23 mouse cellular contexts compared by ENCODE assay signal in genomic region chr6:98240561-98241272, GRCm38 (mm10).
A peak's percentile ranks its signal among the peaks of the same experiment; 100 is the strongest.
DNase-seq lines count a peak whose midpoint lies in the region; ATAC-seq and TF ChIP-seq lines count a peak whose summit lies in the region.
"Had no signal": no experiment of that assay in that cellular context is flagged by ENCODE, and none has a peak within 500 bp of the region (broad histone marks: within the 10 kb centered on the region; RNA-seq: fewer than 3 reads in every experiment).

No protein-coding gene starts in this region.

- H3K36me3 ChIP-seq in limb, embryonic 13.5 days = no peaks in the 10 kb centered on the region
- no peaks in the 10 kb centered on the region for H3K36me3 ChIP-seq in forebrain, postnatal 0 days (ENCODE audit: insufficient read depth)
- H3K36me3 ChIP-seq: embryonic facial prominence, embryonic 10.5 days; forebrain, embryonic 15.5 days; heart, embryonic 10.5 days; hindbrain, embryonic 15.5 days; midbrain, embryonic 13.5 days had no signal

- H3K27ac ChIP-seq in limb, embryonic 13.5 days = peak overlapping the region; percentile 76
- no peak overlapping the region for H3K27ac ChIP-seq in forebrain, postnatal 0 days (ENCODE audit: low read depth, low read length)
- H3K27ac ChIP-seq: embryonic facial prominence, embryonic 10.5 days; forebrain, embryonic 15.5 days; heart, embryonic 10.5 days; hindbrain, embryonic 15.5 days; liver, embryonic 14.5 days; midbrain, embryonic 13.5 days had no signal

- no peak for DNase-seq in frontal cortex, postnatal 10 days (ENCODE audit: low spot score in 2 of 2)
- peak; percentile 31 to 45 for DNase-seq in left cerebral cortex, adult 18-20 months (ENCODE audit: low spot score in 2 of 2)
- no peak for DNase-seq in left cerebral cortex, postnatal 10 days (ENCODE audit: extremely low spot score in 1 of 2, low spot score in 2 of 2)
- DNase-seq in right cerebral cortex, postnatal 25 days = peak; percentile 43
- DNase-seq in retina, embryonic 14.5 days (ENCODE audit: low spot score) = no peak
- DNase-seq in forebrain, postnatal 0 days = no peak
- DNase-seq: adrenal gland, postnatal 10 days; cerebellum, adult 9-11 months; gastrocnemius, postnatal 10 days; kidney, adult 2 months; kidney, postnatal 14 days; lung, embryonic 14.5 days; spleen, adult 18-20 months; thymus, postnatal 36 days had no signal

- H3K9ac ChIP-seq in limb, embryonic 13.5 days = no peak overlapping the region
- H3K9ac ChIP-seq in forebrain, postnatal 0 days = no peak overlapping the region
- H3K9ac ChIP-seq: forebrain, embryonic 15.5 days; hindbrain, embryonic 15.5 days; liver, embryonic 14.5 days; lung, embryonic 14.5 days; midbrain, embryonic 13.5 days had no signal

- 56% methylated on average over 8 of the region's 8 CpGs for WGBS in limb, embryonic 13.5 days
- WGBS in forebrain, postnatal 0 days = 93% methylated on average over 8 of the region's 8 CpGs

- ATAC-seq in frontal cortex, adult (ENCODE audit: low TSS enrichment) = peak; percentile 97
- ATAC-seq in limb, embryonic 13.5 days (ENCODE audit: low FRiP score, low read depth) = no peak; the same call in 1 of the 2 replicates
- no peak for ATAC-seq in forebrain, postnatal 0 days
- ATAC-seq: activated CD4-positive, CD25-positive, alpha-beta regulatory T cell, adult 4 months; forebrain, embryonic 15.5 days; midbrain, embryonic 13.5 days had no signal

- H3K27me3 ChIP-seq in limb, embryonic 13.5 days = no peaks in the 10 kb centered on the region
- no peaks in the 10 kb centered on the region for H3K27me3 ChIP-seq in forebrain, postnatal 0 days (ENCODE audit: insufficient read depth, low read length)
- H3K27me3 ChIP-seq: forebrain, embryonic 15.5 days; midbrain, embryonic 13.5 days had no signal

- no peak overlapping the region for H3K4me3 ChIP-seq in limb, embryonic 13.5 days
- no peak overlapping the region for H3K4me3 ChIP-seq in forebrain, postnatal 0 days (ENCODE audit: low read depth, low read length)
- H3K4me3 ChIP-seq: embryonic facial prominence, embryonic 10.5 days; forebrain, embryonic 15.5 days; heart, embryonic 10.5 days; hindbrain, embryonic 15.5 days; midbrain, embryonic 13.5 days had no signal

- H3K9me3 ChIP-seq in limb, embryonic 13.5 days = no peaks in the 10 kb centered on the region
- H3K9me3 ChIP-seq in forebrain, postnatal 0 days (ENCODE audit: low read length) = no peaks in the 10 kb centered on the region
- H3K9me3 ChIP-seq: embryonic facial prominence, embryonic 10.5 days; forebrain, embryonic 15.5 days; heart, embryonic 10.5 days; hindbrain, embryonic 15.5 days; midbrain, embryonic 13.5 days had no signal

- H3K4me2 ChIP-seq in limb, embryonic 13.5 days (replicated peaks) = no peak overlapping the region
- H3K4me2 ChIP-seq in forebrain, postnatal 0 days (ENCODE audit: low read depth) = no peak overlapping the region
- H3K4me2 ChIP-seq: forebrain, embryonic 15.5 days; hindbrain, embryonic 15.5 days; lung, embryonic 14.5 days; midbrain, embryonic 13.5 days had no signal

- intact Hi-C loops in left cerebral cortex, postnatal 10 days (cut with DNase I) = loop anchor here (10.0 kb wide), 1 partner anchor 106 kb away; no protein-coding TSS in a partner anchor

- H3K4me1 ChIP-seq in limb, embryonic 13.5 days = peaks cover 37% of the 10 kb centered on the region
- no peaks in the 10 kb centered on the region for H3K4me1 ChIP-seq in forebrain, postnatal 0 days (ENCODE audit: insufficient read depth)
- H3K4me1 ChIP-seq: forebrain, embryonic 15.5 days; heart, embryonic 10.5 days; hindbrain, embryonic 15.5 days had no signal

- TF ChIP-seq CTCF in forebrain, postnatal 0 days (IDR thresholded peaks at IDR 0.05; ENCODE audit: low read depth) = no peak

Comparison
In these comparisons a context has a peak if more than half of its experiments do, and no peak if none do; other contexts are left out.
1. DNase-seq: peak in left cerebral cortex, adult 18-20 months (2 of 2) and right cerebral cortex, postnatal 25 days (single experiment); none in frontal cortex, postnatal 10 days (0 of 2), left cerebral cortex, postnatal 10 days (0 of 2), retina, embryonic 14.5 days (single experiment) and forebrain, postnatal 0 days (single experiment).